Mouse (Mus musculus) embryonic fibroblast, embryonic 13.5 days (primary cell): ENCODE measurements around the gene Anks1. TPM values are rescaled to one million over a fixed set of nuclear protein-coding genes. Genes with fewer than 3 reads are reported as not detected.
A peak's percentile ranks its signal among the peaks of the same experiment; 100 is the strongest.
"Not testable (repeated sequence)": the region's sequence is repeated elsewhere in the genome, so short reads cannot be mapped to it uniquely, and the experiment has no call there.

ENCODE experiments used
- H3K27ac ChIP-seq: 2 replicates; pipeline ENCODE4 v1.5.1; 2012; ENCODE audit warnings: low read length, control low read depth, inconsistent platforms; ENCODE audit not compliant: insufficient read depth
- H3K4me1 ChIP-seq: 2 replicates; pipeline ENCODE4 v1.6.1; 2011; ENCODE audit warnings: low read length; ENCODE audit not compliant: control insufficient read depth, insufficient read depth
- H3K4me3 ChIP-seq: 2 replicates; pipeline ENCODE4 v1.5.1; 2011; ENCODE audit warnings: mild to moderate bottlenecking, control low read depth, low read length; ENCODE audit not compliant: insufficient read depth
- CTCF ChIP-seq: IDR thresholded peaks from 2 replicates; pipeline ENCODE4 v1.5.1; 2011; ENCODE audit warnings: mild to moderate bottlenecking, control low read depth, low read length, moderate library complexity, borderline replicate concordance; ENCODE audit not compliant: insufficient read depth
- POLR2A ChIP-seq: IDR thresholded peaks from 2 replicates; pipeline ENCODE4 v1.6.1; 2011; ENCODE audit warnings: low read depth, mild to moderate bottlenecking, control low read depth, low read length, moderate library complexity
- polyA plus RNA-seq: library from polyadenylated mRNA; stranded (reverse); fragments of >200 nt; gene quantifications from 2 replicates; pipeline ENCODE4 v1.2.4, GENCODE M21; 2011; ENCODE audit warnings: low read depth; ENCODE audit not compliant: missing spikeins, insufficient read length

Anks1 gene
- polyA plus RNA-seq, 1 experiment, result 12.7 TPM

DNA sequence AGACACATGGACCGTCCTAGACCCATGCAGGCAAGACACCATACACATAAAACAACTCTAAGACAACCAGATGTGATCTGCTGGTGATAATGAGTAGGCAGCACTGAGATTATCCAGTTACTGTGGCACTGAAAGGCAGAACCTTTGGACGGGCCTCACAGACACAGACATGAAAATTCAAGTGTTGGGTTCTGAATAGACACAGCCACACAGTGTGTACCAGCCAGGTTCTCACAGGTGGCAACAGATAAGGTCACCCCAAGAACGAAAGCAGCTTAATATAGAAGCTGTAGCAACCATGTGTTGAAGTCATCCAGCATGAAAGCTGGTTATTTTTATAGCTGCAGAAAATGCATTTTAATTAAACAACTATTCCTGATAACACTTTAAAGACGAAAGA lies 64.2 kb downstream of the Anks1 start:
- no peak overlapping the region for H3K4me3 ChIP-seq
- peaks cover 8% of the 10 kb centered on the region for H3K4me1 ChIP-seq
- H3K27ac ChIP-seq, result no peak overlapping the region
- TF ChIP-seq CTCF, result no peak
- TF ChIP-seq POLR2A, result no peak

DNA sequence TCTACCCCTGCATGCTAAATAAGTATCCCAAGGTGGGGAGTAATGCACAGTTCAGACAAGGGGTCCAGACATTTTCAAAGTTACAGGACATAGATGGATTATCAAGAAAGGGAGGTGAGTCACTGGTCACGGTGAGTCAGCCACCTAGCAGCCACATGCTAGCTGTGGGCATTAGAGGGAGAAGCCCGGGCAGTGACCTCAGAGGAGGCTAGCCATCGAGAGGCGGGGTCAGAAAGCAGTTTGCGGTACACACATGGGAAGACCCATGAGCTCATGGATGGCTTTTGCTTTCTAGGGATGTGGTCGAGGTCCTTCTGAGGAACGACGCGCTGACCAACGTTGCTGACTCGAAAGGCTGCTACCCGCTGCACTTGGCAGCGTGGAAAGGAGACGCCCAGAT lies 67.2 kb downstream of the Anks1 start:
- TF ChIP-seq POLR2A, result no peak
- TF ChIP-seq CTCF, result no peak
- Histone ChIP-seq H3K4me1 (peaks cover 2% of the 10 kb centered on the region), H3K4me3 (no peak overlapping the region), H3K27ac (no peak overlapping the region)

- 0 out of 2 replicates have a peak overlapping the region, but pooled peaks have one; percentile 6 for H3K27ac ChIP-seq
- H3K4me3 ChIP-seq, result no peak overlapping the region
- no peaks in the 10 kb centered on the region; the same call in none of the 2 replicates for H3K4me1 ChIP-seq
- TF ChIP-seq CTCF, result no peak
- no peak for TF ChIP-seq POLR2A
Measured at GRCm38 (mm10) chr17:27977008-27977636, 68.0 kb downstream of the Anks1 start.

GRCm38 (mm10) chr17:27980391-27980955 lies 71.4 kb downstream of the Anks1 start:
- Histone ChIP-seq H3K4me3 (no peak overlapping the region), H3K4me1 (no peaks in the 10 kb centered on the region; the same call in none of the 2 replicates), H3K27ac (no peak overlapping the region)
- no peak for TF ChIP-seq CTCF
- TF ChIP-seq POLR2A, result no peak

DNA sequence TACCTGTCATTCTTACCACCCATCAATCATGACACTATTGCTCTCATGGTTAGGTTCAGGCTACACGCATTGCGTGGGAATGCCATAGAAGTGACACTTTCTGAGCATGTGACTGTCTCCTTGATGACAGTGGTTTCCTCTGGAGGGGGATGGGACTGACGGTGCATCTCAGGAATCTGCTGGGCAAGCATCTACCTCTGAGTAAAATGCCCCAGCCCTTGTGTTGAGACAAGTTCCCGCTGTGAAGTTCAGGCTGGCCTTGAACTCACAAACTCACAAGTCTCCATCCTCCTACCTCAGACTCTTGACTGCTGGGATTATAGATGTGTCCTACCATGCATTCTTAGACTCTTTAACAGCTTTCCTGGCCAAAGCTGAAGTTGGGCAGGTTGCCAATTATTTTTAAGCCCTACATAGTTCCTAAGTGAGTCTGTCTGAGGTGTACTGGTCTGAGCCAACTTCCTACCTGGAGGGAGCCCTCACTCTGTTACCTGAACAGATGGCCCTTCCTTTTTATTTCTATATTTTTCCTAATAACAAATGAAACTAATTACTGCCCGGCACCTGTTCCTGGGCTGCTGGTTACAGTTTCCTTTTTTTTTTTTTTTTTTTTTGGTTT lies 72.5 kb downstream of the Anks1 start:
- TF ChIP-seq CTCF, result no peak
- H3K4me3 ChIP-seq, result no peak overlapping the region
- H3K27ac ChIP-seq, result no peak overlapping the region
- H3K4me1 ChIP-seq, result no peaks in the 10 kb centered on the region; the same call in 1 of the 2 replicates

DNA sequence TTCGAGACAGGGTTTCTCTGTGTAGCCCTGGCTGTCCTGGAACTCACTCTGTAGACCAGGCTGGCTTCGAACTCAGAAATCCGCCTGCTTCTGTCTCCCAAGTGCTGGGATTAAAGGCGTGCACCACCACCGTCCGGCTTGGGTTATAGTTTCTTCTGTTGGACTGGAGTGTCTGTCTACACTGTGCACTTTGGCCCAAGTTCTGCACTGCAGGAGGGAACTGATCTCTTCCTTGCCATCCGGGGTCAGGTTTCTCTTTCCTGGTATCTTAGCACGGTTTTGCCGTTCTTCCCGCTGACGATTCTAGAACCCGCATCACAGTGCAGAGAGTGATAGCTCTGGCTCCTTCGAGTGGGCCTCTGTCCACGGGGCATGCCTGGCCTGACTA lies 73.0 kb downstream of the Anks1 start:
- not testable (repeated sequence) for H3K4me1 ChIP-seq, H3K4me3 ChIP-seq, H3K27ac ChIP-seq

- TF ChIP-seq CTCF (no peak), POLR2A (no peak)
Measured at GRCm38 (mm10) chr17:27982712-27983266, 73.7 kb downstream of the Anks1 start.

GRCm38 (mm10) chr17:27984421-27984820 lies 75.3 kb downstream of the Anks1 start:
- TF ChIP-seq POLR2A, result no peak
- peak; percentile 40; the same call in 1 of the 2 replicates for TF ChIP-seq CTCF
- no peak overlapping the region for H3K4me3 ChIP-seq
- no peaks in the 10 kb centered on the region for H3K4me1 ChIP-seq
- no peak overlapping the region for H3K27ac ChIP-seq

More at GRCm38 (mm10) chr17:27982712-27983266, 73.7 kb downstream of the Anks1 start:
- H3K4me3 ChIP-seq, result no peak overlapping the region
- H3K4me1 ChIP-seq, result no peaks in the 10 kb centered on the region
- H3K27ac ChIP-seq, result no peak overlapping the region

DNA sequence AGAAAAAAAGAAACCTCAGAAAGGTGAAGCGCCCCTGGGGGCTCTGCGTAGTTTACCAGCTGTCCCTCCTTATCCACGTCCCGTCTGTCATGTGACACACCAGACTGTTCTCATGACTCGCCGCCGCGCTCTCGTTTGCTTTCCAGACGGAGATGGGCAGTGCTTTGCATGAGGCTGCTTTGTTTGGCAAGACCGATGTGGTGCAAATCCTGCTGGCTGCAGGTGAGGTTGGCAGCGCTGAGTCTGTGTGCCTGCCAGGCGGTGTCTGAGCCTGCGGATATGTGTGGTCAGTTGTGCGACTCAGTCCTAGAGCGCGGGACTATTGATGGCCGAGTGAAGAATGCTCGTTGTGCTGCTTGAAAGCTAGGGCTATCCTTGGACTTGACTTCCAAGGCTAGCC lies 77.0 kb downstream of the Anks1 start:
- no peak overlapping the region for H3K4me3 ChIP-seq
- H3K27ac ChIP-seq, result no peak overlapping the region
- no peaks in the 10 kb centered on the region for H3K4me1 ChIP-seq
- TF ChIP-seq CTCF (no peak), POLR2A (no peak)
